Mouse (Mus musculus) frontal cortex, adult (tissue): ENCODE results near the gene Thop1.
"Not testable (repeated sequence)": the region's sequence is repeated elsewhere in the genome, so short reads cannot be mapped to it uniquely, and the experiment has no call there.

ENCODE experiments used
- ATAC-seq: cut with Nextera tagmentation; 2 replicates; pipeline ENCODE4 v1.9.2; 2017; ENCODE audit warnings: mild to moderate bottlenecking, moderate library complexity, mixed read lengths; ENCODE audit not compliant: low TSS enrichment

Gene Thop1

GRCm38 (mm10) chr10:81069836-81070235 lies at the start of gene Thop1:
Thop1 (plus strand) TSS chr10:81070035.
- ATAC-seq: peak; percentile 98

- peak; percentile 51 for ATAC-seq
Measured at GRCm38 (mm10) chr10:81020207-81020606, 49.6 kb upstream of the Thop1 start.

- ATAC-seq: peak; percentile 20; the same call in 1 of the 2 replicates
Measured at GRCm38 (mm10) chr10:81021547-81022110, 48.2 kb upstream of the Thop1 start.

GRCm38 (mm10) chr10:81022744-81023143 lies 47.1 kb upstream of the Thop1 start:
- ATAC-seq: no peak

GRCm38 (mm10) chr10:81024346-81024937 lies 45.4 kb upstream of the Thop1 start:
- ATAC-seq: no peak

- no peak for ATAC-seq
Measured at GRCm38 (mm10) chr10:81025047-81025621, 44.7 kb upstream of the Thop1 start.

GRCm38 (mm10) chr10:81025639-81026275 lies 44.1 kb upstream of the Thop1 start, which contains the start of gene Diras1:
Diras1 (minus strand) TSS chr10:81025662.
- ATAC-seq: no peak

- no peak for ATAC-seq
Measured at GRCm38 (mm10) chr10:81026857-81027256, 43.0 kb upstream of the Thop1 start.

- peak; percentile 55 for ATAC-seq
Measured at GRCm38 (mm10) chr10:81027331-81027730, 42.5 kb upstream of the Thop1 start.

- no peak for ATAC-seq
Measured at GRCm38 (mm10) chr10:81028219-81028618, 41.6 kb upstream of the Thop1 start.

- no peak for ATAC-seq
Measured at GRCm38 (mm10) chr10:81029031-81029430, 40.8 kb upstream of the Thop1 start.

GRCm38 (mm10) chr10:81033586-81033985 lies 36.2 kb upstream of the Thop1 start:
- ATAC-seq: no peak

- no peak for ATAC-seq
Measured at GRCm38 (mm10) chr10:81036251-81036650, 33.6 kb upstream of the Thop1 start.

- peak; percentile 98 for ATAC-seq
Measured at GRCm38 (mm10) chr10:81036988-81037580, 32.8 kb upstream of the Thop1 start, which contains the start of gene Slc39a3. Slc39a3 (minus strand) TSS chr10:81037426.

- ATAC-seq: no peak
Measured at GRCm38 (mm10) chr10:81041458-81042175, 28.2 kb upstream of the Thop1 start.

- ATAC-seq: not testable (repeated sequence)
Measured at GRCm38 (mm10) chr10:81045246-81045645, 24.6 kb upstream of the Thop1 start.

- ATAC-seq: no peak
Measured at GRCm38 (mm10) chr10:81050645-81051044, 19.2 kb upstream of the Thop1 start.

- no peak for ATAC-seq
Measured at GRCm38 (mm10) chr10:81051133-81051532, 18.7 kb upstream of the Thop1 start.

GRCm38 (mm10) chr10:81052577-81052976 lies 17.3 kb upstream of the Thop1 start:
- ATAC-seq: no peak

- ATAC-seq: no peak
Measured at GRCm38 (mm10) chr10:81055169-81055568, 14.7 kb upstream of the Thop1 start.

- ATAC-seq: not testable (repeated sequence)
Measured at GRCm38 (mm10) chr10:81055802-81056340, 14.0 kb upstream of the Thop1 start.
